Mouse (Mus musculus) heart, embryonic 13.5 days (tissue): Measurements from ENCODE around the gene Commd1. TPM values are rescaled to one million over a fixed set of nuclear protein-coding genes. Genes with fewer than 3 reads are reported as not detected.

Experiments
- ATAC-seq: fragments of 200-750 bp; cut with Nextera tagmentation; 2 replicates; pipeline ENCODE4 v1.8.0; 2017; ENCODE audit warnings: moderate TSS enrichment; ENCODE audit not compliant: insufficient number of reproducible peaks, low FRiP score, low TSS enrichment; ENCODE audit errors: extremely low read depth
- H3K27ac ChIP-seq: fragments of 300-500 bp; sonication (generic); replicated peaks from 2 replicates; pipeline ENCODE4 v1.5.1; 2015; ENCODE audit warnings: moderate library complexity, mild to moderate bottlenecking, inconsistent platforms
- H3K27me3 ChIP-seq: fragments of 300-500 bp; sonication (generic); replicated peaks from 2 replicates; pipeline ENCODE4 v1.6.1; 2015; ENCODE audit warnings: mild to moderate bottlenecking, inconsistent platforms
- H3K36me3 ChIP-seq: fragments of 300-500 bp; sonication (generic); 2 replicates; pipeline ENCODE4 v1.6.1; 2015; ENCODE audit warnings: mild to moderate bottlenecking, inconsistent platforms
- H3K4me1 ChIP-seq: fragments of 300-500 bp; sonication (generic); 2 replicates; pipeline ENCODE4 v1.6.1; 2015; ENCODE audit warnings: inconsistent platforms
- H3K4me2 ChIP-seq: fragments of 300-500 bp; sonication (generic); 2 replicates; pipeline ENCODE4 v1.6.1; 2015; ENCODE audit warnings: inconsistent platforms, mild to moderate bottlenecking, moderate library complexity
- H3K4me3 ChIP-seq: fragments of 300-500 bp; sonication (generic); 2 replicates; pipeline ENCODE4 v1.5.1; 2015; ENCODE audit warnings: moderate library complexity, mild to moderate bottlenecking, inconsistent platforms
- H3K9ac ChIP-seq: fragments of 300-500 bp; sonication (generic); 2 replicates; pipeline ENCODE4 v1.6.1; 2015; ENCODE audit warnings: inconsistent platforms, mild to moderate bottlenecking, moderate library complexity
- H3K9me3 ChIP-seq: fragments of 300-500 bp; sonication (generic); 2 replicates; pipeline ENCODE4 v1.6.1; 2016; ENCODE audit warnings: inconsistent platforms
- WGBS: fragments of 180-500 bp; shearing (Covaris S2); methylation state at CpG from one replicate; pipeline ENCODE4 v1.1.7; 2015; ENCODE audit warnings: mixed read lengths; 5-methylcytosine and 5-hydroxymethylcytosine counted together
- polyA plus RNA-seq: library from polyadenylated mRNA; unstranded; fragments of >200 nt; fragmentation: Nextera tagmentation; extraction: Ambion mirVana; gene quantifications from 2 replicates; pipeline ENCODE4 v1.2.1, GENCODE M21; 2015

Commd1 gene
- polyA plus RNA-seq, 1 experiment from 2014 or later: 309 TPM

DNA sequence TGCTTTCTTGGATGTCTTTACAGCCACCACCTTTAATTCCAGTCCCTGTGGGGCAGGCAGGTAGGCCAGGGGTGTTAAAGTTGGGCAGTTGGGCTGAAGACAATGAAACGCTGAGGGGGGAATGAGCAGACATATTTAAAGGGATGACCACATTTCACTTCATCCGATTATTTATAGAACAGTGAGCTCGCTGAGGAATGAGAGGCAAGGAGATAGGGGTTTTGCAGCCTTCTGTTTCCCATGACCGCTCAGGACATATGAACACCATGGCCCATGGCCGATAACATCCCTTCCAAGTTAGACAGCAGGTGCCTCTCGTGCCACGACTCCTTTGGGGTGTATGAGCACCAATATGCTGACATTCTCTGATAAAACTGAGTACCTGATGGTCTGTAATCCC, 70.4 kb downstream of the Commd1 start:
- 42% methylated on average over 7 of the region's 7 CpGs for WGBS
- no peak overlapping the region for H3K9ac ChIP-seq
- no peak; the same call in 1 of the 2 replicates for ATAC-seq

DNA sequence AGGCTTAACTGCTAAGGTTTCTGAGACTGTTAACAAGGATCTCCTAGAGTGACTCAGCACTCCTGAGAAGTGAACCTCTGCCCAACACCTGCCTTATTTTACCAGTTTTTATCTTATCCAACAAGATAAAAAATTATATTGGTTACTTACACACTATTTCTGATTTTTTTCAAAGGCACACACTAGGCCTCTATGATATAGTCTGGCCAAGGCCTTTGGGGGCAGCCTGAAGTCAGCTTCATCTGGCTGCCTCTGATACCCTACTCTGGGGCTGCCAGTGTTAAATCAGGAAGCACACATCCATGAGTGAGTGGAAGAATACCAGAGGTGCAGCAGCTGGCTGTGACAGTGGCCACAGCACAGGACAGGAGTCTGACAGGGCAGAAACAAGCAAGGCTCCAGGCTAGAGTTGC, 75.7 kb downstream of the Commd1 start:
- peak overlapping the region; percentile 63 for H3K27ac ChIP-seq
- no peak overlapping the region; the same call in 1 of the 2 replicates for H3K9ac ChIP-seq
- H3K4me2 ChIP-seq: peak overlapping the region; percentile 22; the same call in 1 of the 2 replicates
- ATAC-seq: no peak
- H3K4me1 ChIP-seq: peaks cover 23% of the 10 kb centered on the region
- H3K9me3 ChIP-seq: no peaks in the 10 kb centered on the region
- no peaks in the 10 kb centered on the region for H3K27me3 ChIP-seq
- no peak overlapping the region for H3K4me3 ChIP-seq
- no peaks in the 10 kb centered on the region for H3K36me3 ChIP-seq

More for the DNA sequence above, 70.4 kb downstream of the Commd1 start:
- Histone ChIP-seq H3K4me2 (peak overlapping the region; percentile 16), H3K27me3 (no peaks in the 10 kb centered on the region), H3K4me3 (no peak overlapping the region), H3K4me1 (peaks cover 31% of the 10 kb centered on the region), H3K36me3 (no peaks in the 10 kb centered on the region), H3K27ac (peak overlapping the region; percentile 46), H3K9me3 (no peaks in the 10 kb centered on the region)

DNA sequence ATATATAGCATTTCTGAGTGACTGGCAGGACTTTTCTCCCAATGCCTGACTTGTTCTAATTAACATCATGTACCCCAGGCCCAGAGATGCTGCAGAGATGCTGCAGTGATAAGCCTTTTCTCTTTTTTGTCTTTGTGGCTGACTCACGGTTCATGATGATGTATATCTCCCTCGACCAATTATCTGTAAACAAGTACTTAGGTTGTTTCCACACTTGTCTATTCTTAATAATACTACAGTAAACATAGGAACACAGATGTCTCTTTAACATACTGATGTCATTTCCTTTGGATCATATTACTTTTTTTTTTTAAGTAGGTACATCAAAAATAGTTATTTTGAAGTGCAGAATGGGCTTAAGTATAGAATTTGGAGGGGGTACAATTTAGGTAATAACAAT, 79.3 kb downstream of the Commd1 start:
- Histone ChIP-seq H3K9ac (no peak overlapping the region), H3K4me3 (no peak overlapping the region), H3K27me3 (no peaks in the 10 kb centered on the region), H3K4me2 (no peak overlapping the region), H3K36me3 (peaks cover 22% of the 10 kb centered on the region), H3K9me3 (no peaks in the 10 kb centered on the region), H3K27ac (no peak overlapping the region), H3K4me1 (peaks cover 12% of the 10 kb centered on the region)
- no peak for ATAC-seq
- 64% methylated on average over 2 of the region's 2 CpGs for WGBS

DNA sequence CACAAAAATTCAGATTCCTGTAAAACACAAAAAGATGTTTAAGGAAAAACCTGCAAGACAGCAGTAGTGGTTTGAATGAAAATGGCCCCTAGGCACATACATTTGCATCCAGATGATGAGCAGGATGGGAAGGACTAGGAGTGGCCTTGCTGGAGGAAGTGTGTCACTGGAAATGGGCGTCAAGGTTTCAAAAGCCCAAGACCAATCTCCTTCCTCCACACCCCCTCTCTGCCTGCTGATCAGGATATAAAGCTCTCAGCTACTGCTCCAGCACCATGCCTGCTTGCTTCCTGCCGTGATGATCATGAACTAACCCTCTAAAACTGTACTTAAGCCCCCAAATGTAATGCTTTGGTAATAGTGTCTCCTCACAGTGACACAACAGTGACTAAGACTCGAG, 82.1 kb downstream of the Commd1 start:
- no peak overlapping the region for H3K4me3 ChIP-seq
- H3K27me3 ChIP-seq: no peaks in the 10 kb centered on the region
- no peak overlapping the region for H3K27ac ChIP-seq
- WGBS: 74% methylated on average over 3 of the region's 3 CpGs
- H3K36me3 ChIP-seq: peaks cover 22% of the 10 kb centered on the region
- H3K9ac ChIP-seq: no peak overlapping the region
- H3K4me1 ChIP-seq: no peaks in the 10 kb centered on the region
- no peaks in the 10 kb centered on the region for H3K9me3 ChIP-seq
- H3K4me2 ChIP-seq: no peak overlapping the region
- no peak for ATAC-seq

DNA sequence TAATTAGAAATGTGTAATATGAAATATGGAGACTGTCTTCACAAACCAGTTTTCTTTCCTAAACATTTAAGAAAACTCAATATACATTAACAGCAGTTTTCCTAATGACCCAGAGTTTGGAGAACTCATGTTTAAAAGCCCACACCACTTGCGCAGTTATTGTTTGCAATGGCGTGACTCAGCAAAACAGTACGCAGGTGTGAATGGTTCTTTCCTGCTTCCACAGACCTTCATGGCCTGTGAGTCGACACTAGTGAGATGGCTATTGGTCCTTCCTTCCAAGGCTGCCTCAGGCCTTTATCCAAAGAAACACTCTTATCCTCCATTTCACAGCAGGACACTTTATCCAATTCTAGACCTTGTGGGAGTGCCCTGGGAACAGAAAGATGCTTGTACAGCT, 84.5 kb downstream of the Commd1 start:
- H3K36me3 ChIP-seq: peaks cover 22% of the 10 kb centered on the region
- H3K4me3 ChIP-seq: no peak overlapping the region
- WGBS: 89% methylated on average over 4 of the region's 4 CpGs
- H3K27ac ChIP-seq: no peak overlapping the region
- no peaks in the 10 kb centered on the region for H3K4me1 ChIP-seq
- no peaks in the 10 kb centered on the region for H3K9me3 ChIP-seq
- H3K9ac ChIP-seq: no peak overlapping the region
- H3K27me3 ChIP-seq: no peaks in the 10 kb centered on the region
- ATAC-seq: no peak
- no peak overlapping the region for H3K4me2 ChIP-seq

DNA sequence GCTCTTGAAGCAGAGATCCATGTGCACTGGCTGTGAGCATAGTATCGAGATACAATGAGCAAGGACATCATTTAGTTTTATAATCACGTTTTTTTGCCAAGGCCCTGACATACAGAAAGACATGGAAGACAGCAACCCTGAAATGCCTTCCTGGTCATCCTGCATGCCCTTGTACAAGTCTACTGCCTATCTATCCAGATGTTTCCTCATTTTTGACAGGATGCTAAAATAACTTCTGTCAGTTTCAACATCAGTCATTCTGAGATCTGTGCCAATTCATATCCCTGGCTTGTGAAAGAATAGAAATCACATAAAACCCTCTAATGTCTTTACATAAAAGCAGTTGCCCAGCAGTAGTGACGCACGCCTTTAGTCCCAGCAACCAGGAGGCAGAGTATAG, 85.1 kb downstream of the Commd1 start:
- Histone ChIP-seq H3K4me3 (no peak overlapping the region), H3K4me1 (no peaks in the 10 kb centered on the region), H3K9me3 (no peaks in the 10 kb centered on the region), H3K27me3 (no peaks in the 10 kb centered on the region), H3K4me2 (no peak overlapping the region), H3K27ac (no peak overlapping the region), H3K9ac (no peak overlapping the region), H3K36me3 (peaks cover 22% of the 10 kb centered on the region)
- no peak for ATAC-seq
- WGBS: 82% methylated on average over 4 of the region's 4 CpGs

DNA sequence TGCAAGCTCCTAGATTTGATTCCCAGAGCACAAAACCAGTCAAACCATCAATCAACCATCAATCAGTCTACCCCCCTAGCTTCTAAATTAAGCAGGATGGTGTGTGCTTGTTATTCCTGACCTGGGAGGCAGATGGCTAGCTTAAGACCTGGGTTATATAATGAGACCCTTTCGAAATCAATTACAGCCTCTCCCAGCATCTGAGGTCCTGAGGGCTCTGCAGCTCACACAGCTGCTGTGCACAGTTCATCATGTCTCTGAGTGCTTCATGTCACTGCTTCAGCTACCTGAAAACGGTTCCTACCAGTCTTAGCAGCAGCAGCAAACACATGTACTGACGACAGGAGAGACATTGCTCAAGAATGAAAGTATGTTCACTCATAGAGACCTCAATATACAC, 89.1 kb downstream of the Commd1 start:
- no peak overlapping the region for H3K9ac ChIP-seq
- H3K4me1 ChIP-seq: peaks cover 2% of the 10 kb centered on the region
- H3K9me3 ChIP-seq: no peaks in the 10 kb centered on the region
- H3K27ac ChIP-seq: no peak overlapping the region
- no peaks in the 10 kb centered on the region for H3K36me3 ChIP-seq
- no peak for ATAC-seq
- WGBS: 67% methylated on average over 3 of the region's 3 CpGs
- H3K4me2 ChIP-seq: no peak overlapping the region
- no peak overlapping the region for H3K4me3 ChIP-seq
- no peaks in the 10 kb centered on the region for H3K27me3 ChIP-seq

DNA sequence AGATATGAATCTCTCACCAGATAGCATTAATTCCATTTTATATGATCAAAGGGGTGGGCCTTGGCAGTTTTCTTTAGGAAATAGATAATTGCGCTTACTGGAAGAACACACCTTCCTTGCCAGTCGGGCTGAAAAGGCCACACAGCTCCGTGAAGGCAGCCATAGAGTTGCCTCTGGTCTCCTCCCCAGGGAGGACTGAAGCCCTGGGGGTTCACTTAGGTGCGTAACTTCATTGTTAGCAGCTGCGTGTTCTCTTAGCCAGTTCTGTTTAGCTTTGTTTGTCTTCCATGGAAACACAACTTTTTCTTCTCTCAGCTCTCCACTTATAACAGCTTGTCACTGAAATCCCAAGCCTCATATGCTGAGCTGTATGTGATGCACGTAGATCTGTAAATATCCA, 89.7 kb downstream of the Commd1 start:
- H3K9me3 ChIP-seq: no peaks in the 10 kb centered on the region
- no peak for ATAC-seq
- H3K27me3 ChIP-seq: no peaks in the 10 kb centered on the region
- H3K4me2 ChIP-seq: no peak overlapping the region
- H3K4me1 ChIP-seq: peaks cover 5% of the 10 kb centered on the region
- H3K4me3 ChIP-seq: no peak overlapping the region
- H3K27ac ChIP-seq: no peak overlapping the region
- H3K9ac ChIP-seq: no peak overlapping the region
- no peaks in the 10 kb centered on the region for H3K36me3 ChIP-seq
- WGBS: 67% methylated on average over 6 of the region's 6 CpGs

DNA sequence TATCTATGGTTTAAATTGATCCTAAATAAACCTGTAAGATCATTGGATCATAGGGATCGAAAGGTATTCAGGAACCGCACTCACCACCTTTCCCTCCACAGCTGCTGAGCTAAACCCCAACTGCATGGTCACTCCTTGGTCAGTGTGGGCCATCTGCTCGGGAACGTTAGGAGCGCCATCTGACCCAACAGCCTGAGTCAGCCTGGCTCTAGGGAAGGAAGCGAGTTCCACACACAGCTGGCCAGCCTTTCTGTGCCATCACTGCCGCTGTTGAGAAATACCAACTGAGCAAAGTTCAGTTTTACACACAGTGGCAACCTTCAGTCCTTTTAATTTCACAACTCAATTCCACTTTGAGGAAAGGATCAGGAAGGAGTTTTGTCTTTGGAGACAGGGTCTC, 90.3 kb downstream of the Commd1 start:
- 81% methylated on average over 7 of the region's 7 CpGs for WGBS
- no peak overlapping the region for H3K4me2 ChIP-seq

DNA sequence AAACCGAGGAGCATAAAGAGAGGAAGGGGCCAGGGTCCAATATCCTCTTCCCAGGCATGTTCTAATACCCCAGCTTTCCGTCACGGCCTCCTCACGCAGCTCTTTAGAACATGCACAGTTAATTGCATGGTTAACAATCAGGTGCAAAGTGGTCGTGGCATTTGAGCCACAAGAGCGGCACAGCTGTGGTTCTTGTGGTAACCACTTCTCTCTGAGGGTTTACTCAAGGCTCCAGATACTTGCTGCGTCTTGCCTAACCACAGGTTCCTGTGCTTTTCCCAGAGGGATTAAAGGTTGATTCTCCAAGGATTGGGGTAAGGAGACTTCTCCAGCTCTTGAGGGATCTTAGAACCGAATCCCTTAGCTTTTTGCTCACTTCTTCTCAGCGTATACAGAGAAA, 90.9 kb downstream of the Commd1 start:
- Histone ChIP-seq H3K4me1 (peaks cover 5% of the 10 kb centered on the region), H3K27me3 (no peaks in the 10 kb centered on the region), H3K27ac (no peak overlapping the region), H3K4me3 (no peak overlapping the region), H3K4me2 (no peak overlapping the region), H3K9me3 (no peaks in the 10 kb centered on the region), H3K9ac (no peak overlapping the region), H3K36me3 (no peaks in the 10 kb centered on the region)
- 78% methylated on average over 9 of the region's 9 CpGs for WGBS
- no peak for ATAC-seq

More for the DNA sequence above, 90.3 kb downstream of the Commd1 start:
- Histone ChIP-seq H3K4me3 (no peak overlapping the region), H3K9me3 (no peaks in the 10 kb centered on the region), H3K27ac (no peak overlapping the region), H3K36me3 (no peaks in the 10 kb centered on the region), H3K27me3 (no peaks in the 10 kb centered on the region), H3K9ac (no peak overlapping the region), H3K4me1 (peaks cover 5% of the 10 kb centered on the region)
- no peak for ATAC-seq

DNA sequence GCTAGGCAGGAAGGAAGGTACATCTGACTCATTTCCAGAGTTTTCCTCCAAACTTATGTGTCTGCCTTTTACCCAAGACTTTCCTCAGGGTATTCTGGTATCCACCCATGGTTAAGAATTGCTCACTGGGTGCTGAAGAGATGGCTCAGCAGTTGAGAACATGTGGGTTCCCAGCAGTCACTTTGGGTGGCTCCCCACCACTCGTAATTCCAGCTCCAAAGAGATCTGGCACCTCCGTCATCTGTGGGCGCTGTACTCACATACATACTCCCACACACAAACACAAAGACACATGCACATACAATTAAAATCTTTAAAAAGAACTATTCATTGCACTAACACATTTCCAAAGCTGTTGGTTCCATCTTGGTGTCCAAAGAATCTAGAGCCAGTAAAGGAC, 93.0 kb downstream of the Commd1 start:
- WGBS: 92% methylated on average over 3 of the region's 3 CpGs
- H3K4me2 ChIP-seq: no peak overlapping the region

DNA sequence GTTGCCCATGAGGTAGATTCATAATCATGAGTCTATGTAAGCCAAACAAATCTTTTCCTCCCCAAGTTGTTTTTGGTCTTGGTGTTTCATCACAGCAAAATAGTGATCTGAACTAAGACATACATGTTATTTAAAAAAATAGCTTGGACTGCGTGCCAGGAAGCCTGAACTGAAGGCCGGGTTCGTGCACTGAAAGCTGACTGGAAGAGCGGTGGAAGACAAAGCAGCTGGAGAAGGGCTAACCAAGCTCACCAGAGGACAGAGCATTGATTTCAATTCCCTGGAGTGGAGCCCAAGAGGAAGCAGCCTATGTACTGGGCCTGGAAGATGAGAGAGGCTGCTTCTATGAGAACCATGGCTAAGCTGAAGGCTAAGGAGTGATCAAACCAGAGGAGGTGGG, 95.2 kb downstream of the Commd1 start:
- Histone ChIP-seq H3K36me3 (no peaks in the 10 kb centered on the region), H3K27me3 (no peaks in the 10 kb centered on the region), H3K4me3 (no peak overlapping the region), H3K9ac (no peak overlapping the region), H3K4me2 (no peak overlapping the region), H3K9me3 (no peaks in the 10 kb centered on the region), H3K27ac (no peak overlapping the region), H3K4me1 (peaks cover 5% of the 10 kb centered on the region)
- 86% methylated on average over 4 of the region's 4 CpGs for WGBS
- ATAC-seq: no peak

More for the DNA sequence above, 93.0 kb downstream of the Commd1 start:
- H3K27me3 ChIP-seq: no peaks in the 10 kb centered on the region
- H3K27ac ChIP-seq: no peak overlapping the region
- no peaks in the 10 kb centered on the region for H3K36me3 ChIP-seq
- H3K9me3 ChIP-seq: no peaks in the 10 kb centered on the region
- no peak overlapping the region for H3K9ac ChIP-seq
- H3K4me1 ChIP-seq: peaks cover 5% of the 10 kb centered on the region
- ATAC-seq: no peak
- no peak overlapping the region for H3K4me3 ChIP-seq
